Mouse (Mus musculus): Measurements from ENCODE around the gene Tmbim6.
A peak's percentile ranks its signal among the peaks of the same experiment; 100 is the strongest.

Tmbim6 gene

DNA sequence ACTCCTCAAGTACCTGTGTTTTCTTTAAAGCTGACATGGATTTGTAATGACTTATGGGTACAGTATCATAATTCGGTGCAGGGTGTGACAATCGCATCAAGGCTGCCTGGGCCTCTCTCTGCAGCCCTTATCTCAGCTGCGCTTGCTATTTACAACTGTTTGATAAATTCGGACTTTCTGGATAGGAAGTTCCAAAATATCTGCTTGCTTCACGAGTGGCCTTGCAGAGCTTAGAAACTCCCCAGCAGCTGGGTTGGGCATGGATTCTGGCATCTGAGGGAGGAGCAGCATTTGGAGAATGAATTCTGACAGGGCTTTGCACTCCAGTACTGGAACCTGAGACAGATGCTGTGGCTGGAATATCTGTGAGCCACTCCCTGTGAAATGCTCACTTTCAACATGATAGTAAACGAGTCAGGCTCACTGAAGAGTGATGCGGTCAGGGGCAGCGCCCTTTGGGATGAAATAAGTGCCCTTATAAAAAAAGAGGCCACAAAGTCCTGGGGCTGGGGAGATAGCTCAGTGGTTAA lies 57.1 kb downstream of the Tmbim6 start:
- DNase-seq (ENCODE audit: low spot score in 2 of 2): no peak

DNA sequence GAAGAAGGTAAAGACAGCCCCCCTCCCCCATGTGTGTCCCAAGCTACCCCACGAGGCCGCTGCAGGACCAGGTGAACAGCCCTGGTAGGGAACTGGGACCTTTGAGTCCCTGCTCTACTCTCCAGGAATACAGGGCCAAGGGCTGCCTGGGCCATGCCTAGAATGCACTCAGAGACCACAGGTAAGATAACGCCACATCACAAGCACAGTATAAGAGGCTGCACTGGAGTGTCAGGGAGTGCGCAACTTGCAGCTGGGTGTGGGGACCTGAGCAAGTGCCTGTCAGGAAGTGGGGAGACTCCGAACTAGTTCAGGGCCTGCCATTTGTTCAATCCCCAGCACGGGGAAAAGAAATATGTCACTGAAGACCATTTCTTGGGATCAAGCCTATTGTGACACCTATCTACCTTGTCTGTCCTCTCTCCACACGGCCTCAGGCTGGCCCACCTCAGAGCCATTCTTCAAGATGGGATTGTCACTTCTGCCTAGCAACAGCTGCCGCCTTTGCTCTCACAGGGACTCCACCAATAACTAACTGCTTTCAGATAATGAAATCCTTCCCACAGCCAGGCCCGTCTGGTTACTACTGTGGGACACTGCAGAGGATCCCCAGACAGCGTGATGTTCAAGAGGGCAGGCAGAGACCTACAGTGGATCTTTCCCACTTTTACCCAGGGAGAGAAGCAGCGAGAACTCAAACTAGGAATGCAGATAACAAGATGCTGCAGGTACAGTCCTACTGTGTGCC lies 60.6 kb downstream of the Tmbim6 start:
- no peak for DNase-seq (ENCODE audit: low spot score in 2 of 2)

DNA sequence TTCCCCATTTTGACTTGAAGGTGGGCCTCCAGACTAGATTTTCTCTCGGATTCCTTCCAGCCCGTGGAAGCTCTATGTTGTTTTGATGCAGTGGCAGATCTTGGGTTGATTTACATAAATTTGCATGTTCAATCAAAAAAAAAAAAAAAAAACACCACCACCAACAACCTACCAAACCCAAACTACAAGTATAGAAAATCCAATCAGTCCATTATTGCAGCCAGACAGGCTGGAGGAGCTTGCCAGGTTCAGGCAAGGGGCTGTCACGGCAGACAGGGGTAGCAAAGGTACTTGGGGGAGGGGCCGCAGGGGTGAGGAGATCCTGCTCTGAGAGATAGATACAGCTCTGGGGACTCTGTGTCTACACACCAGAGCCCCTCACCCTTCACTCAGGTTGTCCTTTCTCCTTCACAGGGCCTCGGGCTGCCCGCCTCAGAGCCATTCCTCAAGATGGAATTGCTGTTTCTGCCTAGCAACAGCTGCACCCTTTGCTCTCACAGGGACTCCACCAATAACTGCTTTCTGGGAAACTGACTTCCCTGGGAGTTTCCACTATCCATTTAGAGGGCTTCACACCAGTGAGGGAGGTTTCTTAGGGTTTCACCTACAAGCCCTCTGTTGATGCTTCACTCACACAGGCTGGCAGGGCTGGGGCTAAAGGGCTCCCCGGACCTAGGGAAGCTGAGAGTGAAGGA lies 62.0 kb downstream of the Tmbim6 start:
- DNase-seq (ENCODE audit: low spot score in 2 of 2): no peak

DNA sequence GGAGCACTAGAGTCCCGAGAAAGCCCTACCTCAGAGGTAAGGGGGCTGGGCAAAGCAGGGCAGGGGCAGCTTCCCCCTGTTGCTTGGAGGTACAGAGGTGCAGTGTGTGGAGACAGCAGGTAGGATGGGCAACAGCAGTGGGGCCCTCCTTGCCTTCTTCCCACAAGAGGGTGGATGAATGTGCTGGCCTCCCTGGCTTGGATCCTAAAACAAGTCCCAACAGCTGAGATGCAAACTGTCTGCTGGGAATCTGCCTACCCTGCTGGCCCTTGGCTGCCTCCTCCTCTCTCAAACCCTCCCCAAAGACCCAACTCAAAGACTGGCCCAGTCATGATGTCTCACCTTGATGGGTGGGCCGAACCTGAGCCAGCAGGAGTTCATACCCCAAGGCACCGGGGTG lies 62.7 kb downstream of the Tmbim6 start:
- no peak for DNase-seq (ENCODE audit: low spot score in 2 of 2)

DNA sequence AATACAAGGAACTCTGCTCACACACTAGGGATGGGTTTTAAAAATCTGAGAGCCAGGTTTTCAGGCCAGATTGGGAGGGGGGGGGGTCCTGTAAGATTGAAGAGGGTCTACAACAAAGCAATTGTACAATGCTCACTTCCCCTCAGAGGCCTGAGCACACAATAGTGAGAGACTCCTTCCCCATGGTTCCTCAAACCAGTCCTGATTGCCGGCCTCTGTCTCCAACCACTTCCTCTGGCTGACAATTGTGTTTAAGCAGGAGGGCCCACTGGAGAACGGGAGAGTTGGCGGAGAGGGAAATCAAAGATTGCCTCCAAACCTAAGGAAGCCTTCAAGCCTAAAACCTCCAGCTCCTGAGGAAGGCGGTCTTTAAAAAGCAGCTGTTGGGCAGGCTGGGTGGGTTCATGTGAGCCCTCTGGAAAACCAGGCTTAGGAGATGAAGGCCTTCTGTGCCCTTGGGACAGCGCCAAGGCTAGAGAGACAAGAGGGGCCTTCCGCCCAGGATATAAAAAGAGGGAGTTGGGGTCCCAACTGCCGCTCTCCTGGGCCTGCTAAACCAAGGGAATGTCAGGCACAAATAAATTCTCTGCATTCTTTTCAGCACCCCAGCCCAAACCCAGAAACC lies 63.8 kb downstream of the Tmbim6 start:
- DNase-seq (ENCODE audit: low spot score in 2 of 2): no peak

DNA sequence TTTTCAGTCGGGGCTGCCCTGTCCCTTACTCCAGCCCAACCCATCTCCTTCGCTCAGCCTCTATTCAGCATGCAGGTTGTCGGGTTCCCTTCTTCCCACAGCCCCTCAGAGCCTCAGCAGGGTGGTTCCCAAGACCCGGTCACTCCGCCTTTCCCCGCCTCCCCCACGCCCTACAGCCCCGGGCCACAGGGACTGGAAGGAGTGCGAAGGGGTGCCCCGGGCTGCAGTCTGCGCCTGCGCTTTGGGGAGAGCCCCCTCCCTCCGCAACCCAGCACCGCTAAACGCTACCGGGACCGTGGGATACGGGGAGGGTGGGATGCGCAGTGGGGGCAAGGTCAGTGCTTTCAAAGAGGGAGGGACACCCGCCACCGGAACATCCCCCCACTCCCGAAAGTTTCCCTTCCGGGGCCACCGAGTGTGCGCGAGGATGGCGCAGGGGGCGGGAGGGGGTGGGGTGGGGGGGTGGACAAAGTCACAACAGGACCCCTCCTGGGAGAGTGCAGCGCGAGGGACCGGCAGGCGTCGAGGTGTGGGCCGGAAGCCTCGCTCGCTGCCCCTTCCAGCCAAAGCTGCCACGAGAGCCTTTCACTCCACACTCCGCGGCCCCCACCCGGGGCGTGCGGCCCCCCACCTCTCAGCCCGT lies 64.4 kb downstream of the Tmbim6 start:
- DNase-seq (ENCODE audit: low spot score in 2 of 2): peak in 1 of 2 experiments; percentile 72

DNA sequence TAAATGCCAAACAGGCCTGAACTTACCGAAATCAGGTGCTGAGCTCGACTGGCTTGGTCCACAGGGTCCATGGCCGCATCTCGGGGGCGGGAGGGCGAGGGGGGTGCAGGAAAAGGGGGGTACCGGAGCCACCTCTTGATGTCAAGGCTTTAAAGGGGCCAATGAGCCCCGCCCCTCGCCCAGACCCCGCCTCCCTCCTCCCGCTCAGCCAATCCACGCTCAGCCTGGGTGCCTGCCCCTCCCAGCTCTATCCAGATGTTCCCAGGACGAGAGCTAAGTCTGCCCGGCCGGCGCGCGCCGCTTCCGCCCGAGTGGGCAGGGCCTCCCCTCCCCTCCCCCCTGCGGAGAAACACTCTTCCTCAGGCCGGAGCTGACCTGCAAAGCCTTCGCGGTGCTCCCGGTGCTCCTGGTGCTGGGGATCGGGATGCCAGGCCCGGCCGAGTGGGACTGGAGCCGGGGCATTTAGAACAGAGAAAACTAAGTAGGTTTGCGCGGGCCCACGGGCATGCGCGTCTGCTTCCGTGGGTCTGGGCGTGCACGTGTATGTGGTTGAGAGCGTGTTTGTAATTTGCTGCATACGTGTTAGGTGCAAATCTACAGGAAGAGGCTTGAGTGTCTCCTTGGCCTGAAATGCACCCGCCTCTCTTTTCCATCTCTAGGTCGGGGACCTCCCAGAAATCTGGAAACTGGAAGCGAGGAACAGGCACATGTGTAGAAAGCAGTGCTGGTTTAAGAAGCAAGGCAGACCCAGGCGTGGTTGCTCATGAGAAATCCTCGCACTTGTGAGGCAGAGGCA lies 65.1 kb downstream of the Tmbim6 start, which contains the start of gene Nckap5l:
Gene Nckap5l (minus strand): TSS at position 143 of the 796 bp plus-strand sequence.
- peak; percentile 91 to 94 for DNase-seq (ENCODE audit: low spot score in 2 of 2)
